Mouse (Mus musculus) forebrain, embryonic 12.5 days (tissue): Measurements from ENCODE around the gene Zrsr1. TPM values are rescaled to one million over a fixed set of nuclear protein-coding genes. Genes with fewer than 3 reads are reported as not detected.

Source experiments
- ATAC-seq: fragments of 200-750 bp; cut with Nextera tagmentation; 2 replicates; pipeline ENCODE4 v1.8.0; 2017; ENCODE audit warnings: moderate TSS enrichment; ENCODE audit not compliant: low FRiP score
- H3K27ac ChIP-seq: fragments of 300-500 bp; sonication (generic); 2 replicates; pipeline ENCODE4 v1.5.1; 2016; ENCODE audit warnings: mild to moderate bottlenecking
- H3K27me3 ChIP-seq: fragments of 300-500 bp; sonication (generic); 2 replicates; pipeline ENCODE4 v1.6.1; 2016; ENCODE audit warnings: mild to moderate bottlenecking
- H3K36me3 ChIP-seq: fragments of 300-500 bp; sonication (generic); replicated peaks from 2 replicates; pipeline ENCODE4 v1.6.1; 2016; ENCODE audit warnings: mild to moderate bottlenecking
- H3K4me1 ChIP-seq: fragments of 300-500 bp; sonication (generic); 2 replicates; pipeline ENCODE4 v1.6.1; 2016
- H3K4me2 ChIP-seq: fragments of 300-500 bp; sonication (generic); 2 replicates; pipeline ENCODE4 v1.6.1; 2016; ENCODE audit warnings: mild to moderate bottlenecking, moderate library complexity
- H3K4me3 ChIP-seq: fragments of 300-500 bp; sonication (generic); replicated peaks from 2 replicates; pipeline ENCODE4 v1.5.1; 2016; ENCODE audit warnings: mild to moderate bottlenecking
- H3K9ac ChIP-seq: fragments of 300-500 bp; sonication (generic); 2 replicates; pipeline ENCODE4 v1.6.1; 2016; ENCODE audit warnings: mild to moderate bottlenecking
- H3K9me3 ChIP-seq: fragments of 300-500 bp; sonication (generic); 2 replicates; pipeline ENCODE4 v1.6.1; 2016
- WGBS: fragments of 180-500 bp; shearing (Covaris S2); methylation state at CpG from one replicate; pipeline ENCODE4 v1.1.7; 2016; 5-methylcytosine and 5-hydroxymethylcytosine counted together
- polyA plus RNA-seq: library from polyadenylated mRNA; unstranded; fragments of >200 nt; fragmentation: Nextera tagmentation; extraction: Ambion mirVana; gene quantifications from 2 replicates; pipeline ENCODE4 v1.2.1, GENCODE M21; 2016

Gene Zrsr1
- polyA plus RNA-seq: 4.2 and 5.4 TPM in 2 replicates

DNA sequence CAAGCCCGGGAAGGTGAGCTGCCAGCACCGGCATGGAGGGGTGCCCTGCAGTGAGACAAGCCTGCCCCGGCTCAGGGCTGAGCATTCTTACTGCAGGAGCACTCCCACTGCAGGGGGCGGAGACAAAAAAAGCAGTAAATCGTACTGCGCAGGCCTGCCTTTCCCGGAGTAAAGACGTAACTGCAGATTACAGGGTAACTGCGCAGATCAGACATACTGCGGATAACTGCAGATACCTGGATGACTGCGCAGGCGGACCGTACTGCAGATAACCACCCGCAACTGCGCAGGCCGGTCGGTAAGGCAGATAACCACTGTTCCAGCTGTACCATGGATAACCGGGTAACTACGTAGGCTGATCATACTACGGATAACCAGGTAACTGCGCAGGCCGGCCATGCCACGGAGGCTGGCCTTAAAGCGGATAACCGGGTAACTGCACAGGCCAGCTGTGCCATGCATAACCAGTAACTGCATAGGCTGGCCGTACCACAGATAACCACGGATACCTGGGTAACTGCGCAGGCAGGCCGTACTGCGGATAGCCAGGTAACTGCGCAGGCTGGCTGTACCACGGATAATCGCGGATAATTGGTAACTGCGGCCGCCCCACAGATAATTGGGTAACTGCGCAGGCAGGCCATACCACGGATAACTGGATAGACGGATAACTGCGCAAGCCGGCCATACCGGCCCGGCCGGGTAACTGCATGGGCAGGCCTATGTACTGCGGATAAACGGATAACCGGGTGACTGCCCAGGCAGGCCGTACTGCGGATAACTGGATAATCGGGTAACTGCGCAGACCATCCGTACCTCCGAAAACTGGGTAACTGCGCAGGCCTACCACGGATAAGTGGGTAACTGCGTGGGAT lies at the start of gene Zrsr1:
Zrsr1 (plus strand) TSS at position 171 of the 875 bp plus-strand sequence.
- Histone ChIP-seq H3K9me3 (peaks cover 26% of the 10 kb centered on the region), H3K36me3 (peaks cover 27% of the 10 kb centered on the region), H3K4me1 (peaks cover 22% of the 10 kb centered on the region), H3K4me2 (peak within 1 kb of the TSS; percentile 65), H3K9ac (peak within 1 kb of the TSS; percentile 53), H3K4me3 (peak within 1 kb of the TSS; percentile 50), H3K27me3 (no peaks in the 10 kb centered on the region), H3K27ac (0 out of 2 replicates have a peak within 1 kb of the TSS, but pooled peaks have one; percentile 53)
- ATAC-seq: peak; percentile 79
- WGBS: 54% methylated on average over 56 of the region's 56 CpGs

DNA sequence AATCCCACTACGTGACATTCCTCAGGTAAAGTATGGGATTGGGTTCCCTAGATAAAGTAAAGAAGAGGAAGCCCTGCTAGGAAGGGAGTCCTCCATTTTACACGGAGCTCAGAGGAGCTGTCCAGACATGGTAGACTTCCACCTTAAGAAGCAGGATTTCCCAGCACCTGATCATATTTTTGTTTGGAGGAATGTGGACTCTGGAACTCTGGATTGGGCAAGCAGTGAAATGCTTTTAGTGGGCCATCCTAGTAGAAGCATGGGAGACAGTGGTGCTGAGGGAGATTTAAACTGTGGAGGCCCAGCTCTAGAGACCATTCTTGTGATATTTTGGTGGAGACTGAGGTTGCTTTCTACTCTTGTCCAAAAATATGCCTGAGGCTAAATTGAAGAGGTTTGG lies 49.3 kb upstream of the Zrsr1 start:
- H3K4me2 ChIP-seq: no peak overlapping the region
- H3K9me3 ChIP-seq: no peaks in the 10 kb centered on the region
- no peaks in the 10 kb centered on the region for H3K36me3 ChIP-seq
- no peaks in the 10 kb centered on the region for H3K4me1 ChIP-seq
- no peaks in the 10 kb centered on the region for H3K27me3 ChIP-seq
- ATAC-seq: no peak
- no peak overlapping the region for H3K9ac ChIP-seq
- H3K27ac ChIP-seq: no peak overlapping the region
- no peak overlapping the region for H3K4me3 ChIP-seq
- WGBS: 92% methylated on average over 2 of the region's 2 CpGs

DNA sequence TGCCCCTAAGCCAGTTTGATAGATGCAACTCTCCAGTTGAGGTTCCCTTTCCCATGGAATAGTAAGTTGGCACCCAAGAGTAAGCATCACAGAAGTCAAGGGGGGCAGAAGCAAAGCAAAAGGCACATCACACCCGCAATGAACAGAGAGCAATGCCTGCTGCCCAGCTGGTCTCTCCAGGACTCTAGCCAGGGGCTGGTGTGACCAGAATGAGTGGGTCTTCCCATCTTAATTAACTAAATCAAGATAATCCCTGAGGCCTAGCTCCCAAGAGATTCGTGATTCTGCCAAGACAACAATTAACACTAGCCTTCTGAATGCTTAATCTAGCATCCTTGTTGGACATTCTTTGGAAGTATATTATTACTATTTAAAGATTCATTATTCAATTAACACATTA lies 48.2 kb upstream of the Zrsr1 start:
- no peak for ATAC-seq
- no peak overlapping the region for H3K27ac ChIP-seq
- H3K4me1 ChIP-seq: no peaks in the 10 kb centered on the region
- H3K9ac ChIP-seq: no peak overlapping the region
- no peaks in the 10 kb centered on the region for H3K27me3 ChIP-seq
- no peaks in the 10 kb centered on the region for H3K36me3 ChIP-seq
- H3K4me2 ChIP-seq: no peak overlapping the region
- no peaks in the 10 kb centered on the region for H3K9me3 ChIP-seq
- H3K4me3 ChIP-seq: no peak overlapping the region
- WGBS: 76% methylated on average over 2 of the region's 2 CpGs

DNA sequence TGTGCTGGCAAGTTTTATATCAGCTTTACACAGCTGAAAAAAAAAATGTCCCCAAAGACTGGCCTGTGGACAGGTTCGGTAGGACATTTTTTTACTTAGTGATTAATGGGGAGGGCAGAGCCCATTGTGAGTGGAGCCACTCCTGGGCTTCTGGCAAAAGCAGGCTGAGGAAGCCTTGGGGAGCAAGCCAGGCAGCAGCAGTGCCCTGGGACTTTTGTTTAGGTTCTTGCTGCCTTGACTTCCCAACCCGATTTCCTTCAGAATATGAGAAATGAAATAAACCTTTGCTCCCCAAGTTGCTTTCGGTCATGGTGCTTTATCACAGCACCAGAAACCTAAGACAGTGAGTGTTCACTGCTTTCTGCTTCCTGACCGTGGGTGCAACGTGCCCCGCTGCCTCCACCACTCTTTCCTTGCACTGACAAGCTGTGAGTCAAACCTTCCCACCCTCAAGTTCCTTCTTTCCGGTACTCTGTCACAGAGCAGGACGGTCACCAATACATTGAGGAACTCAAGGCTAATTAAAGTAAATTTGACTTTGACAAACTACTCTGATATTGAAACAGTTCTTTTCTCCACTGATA lies 43.1 kb upstream of the Zrsr1 start:
- H3K4me3 ChIP-seq: no peak overlapping the region
- H3K9ac ChIP-seq: no peak overlapping the region
- no peaks in the 10 kb centered on the region for H3K4me1 ChIP-seq
- WGBS: 88% methylated on average over 8 of the region's 8 CpGs
- ATAC-seq: no peak
- H3K9me3 ChIP-seq: no peaks in the 10 kb centered on the region
- H3K27ac ChIP-seq: no peak overlapping the region
- no peaks in the 10 kb centered on the region for H3K36me3 ChIP-seq
- H3K27me3 ChIP-seq: no peaks in the 10 kb centered on the region
- H3K4me2 ChIP-seq: no peak overlapping the region

DNA sequence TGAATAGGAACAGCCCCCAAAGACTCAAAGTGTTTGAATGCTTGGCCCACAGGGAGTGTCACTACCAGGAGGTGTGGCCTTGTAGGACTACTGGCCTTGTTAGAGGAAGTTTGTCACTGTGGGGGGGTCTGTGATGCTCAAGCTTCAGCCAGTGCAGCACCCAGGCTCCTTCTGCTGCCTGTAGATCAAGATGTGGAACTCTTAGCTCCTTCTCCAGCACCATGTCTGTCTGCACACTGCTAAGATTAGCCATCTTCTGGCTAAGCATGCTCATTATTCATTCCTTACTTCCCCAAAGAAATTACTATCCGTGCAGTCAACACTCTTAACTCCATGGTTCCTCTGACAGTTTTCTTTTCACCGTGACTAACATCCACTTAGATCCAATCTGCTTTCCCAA lies 41.7 kb upstream of the Zrsr1 start:
- 79% methylated on average over 2 of the region's 2 CpGs for WGBS
- Histone ChIP-seq H3K9me3 (no peaks in the 10 kb centered on the region), H3K4me2 (no peak overlapping the region), H3K4me3 (no peak overlapping the region), H3K27ac (no peak overlapping the region), H3K9ac (no peak overlapping the region), H3K4me1 (no peaks in the 10 kb centered on the region), H3K36me3 (no peaks in the 10 kb centered on the region), H3K27me3 (no peaks in the 10 kb centered on the region)
- no peak for ATAC-seq

DNA sequence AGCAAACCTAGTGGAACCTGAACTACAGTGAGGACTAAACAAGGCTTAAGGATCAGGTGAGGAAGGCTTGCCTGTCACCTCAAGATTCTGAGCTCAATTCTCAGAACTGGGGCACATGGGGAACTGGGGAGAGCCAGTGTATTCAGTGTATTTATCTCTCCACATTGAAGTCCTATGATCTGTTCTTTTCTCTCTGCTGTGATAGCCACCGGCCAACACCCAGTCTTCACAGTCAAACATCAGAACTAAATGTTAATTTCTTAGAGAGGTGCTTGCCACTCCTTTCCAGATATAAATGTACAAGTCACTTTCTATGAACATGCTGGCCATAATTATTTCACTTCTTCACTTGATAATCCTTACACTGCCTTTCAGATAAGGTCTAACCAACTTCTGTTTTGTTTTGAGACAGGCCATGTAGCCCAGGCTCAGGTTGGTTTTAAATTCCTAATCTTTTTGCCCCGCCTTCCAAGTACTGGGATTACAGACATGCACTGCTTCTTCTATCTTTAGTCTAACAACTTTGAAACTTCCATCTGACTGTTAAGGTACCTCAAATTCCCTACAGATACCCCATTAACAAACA lies 40.4 kb upstream of the Zrsr1 start:
- WGBS: 96% methylated on average over 2 of the region's 2 CpGs
- no peak overlapping the region for H3K4me3 ChIP-seq
- H3K9ac ChIP-seq: no peak overlapping the region
- H3K4me1 ChIP-seq: peaks cover 4% of the 10 kb centered on the region
- no peak overlapping the region for H3K27ac ChIP-seq
- H3K4me2 ChIP-seq: no peak overlapping the region
- no peaks in the 10 kb centered on the region for H3K27me3 ChIP-seq
- H3K9me3 ChIP-seq: no peaks in the 10 kb centered on the region
- no peaks in the 10 kb centered on the region for H3K36me3 ChIP-seq
- no peak for ATAC-seq

DNA sequence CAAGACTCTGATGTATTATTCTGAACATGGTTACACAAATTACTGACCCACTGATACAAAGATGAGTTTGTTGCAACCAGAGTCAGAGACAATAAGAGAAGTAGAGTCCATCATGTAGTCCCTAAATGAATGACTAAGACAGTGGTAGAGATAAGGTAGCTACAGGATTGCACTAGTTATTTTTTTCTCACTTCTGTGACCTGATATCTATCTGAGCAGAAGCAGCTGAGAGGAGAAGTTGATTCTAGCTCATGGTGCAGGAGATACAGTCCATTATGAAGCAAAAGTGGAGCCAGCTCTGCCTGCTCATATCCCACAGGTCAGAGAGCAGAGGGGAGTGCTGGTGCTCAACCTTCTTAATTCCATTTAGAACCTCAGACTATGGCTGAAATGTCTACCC lies 39.6 kb upstream of the Zrsr1 start:
- no peaks in the 10 kb centered on the region for H3K36me3 ChIP-seq
- H3K9me3 ChIP-seq: no peaks in the 10 kb centered on the region
- H3K9ac ChIP-seq: no peak overlapping the region
- H3K4me3 ChIP-seq: no peak overlapping the region
- H3K4me2 ChIP-seq: no peak overlapping the region
- no peaks in the 10 kb centered on the region for H3K27me3 ChIP-seq
- H3K27ac ChIP-seq: no peak overlapping the region
- ATAC-seq: no peak
- peaks cover 6% of the 10 kb centered on the region for H3K4me1 ChIP-seq

DNA sequence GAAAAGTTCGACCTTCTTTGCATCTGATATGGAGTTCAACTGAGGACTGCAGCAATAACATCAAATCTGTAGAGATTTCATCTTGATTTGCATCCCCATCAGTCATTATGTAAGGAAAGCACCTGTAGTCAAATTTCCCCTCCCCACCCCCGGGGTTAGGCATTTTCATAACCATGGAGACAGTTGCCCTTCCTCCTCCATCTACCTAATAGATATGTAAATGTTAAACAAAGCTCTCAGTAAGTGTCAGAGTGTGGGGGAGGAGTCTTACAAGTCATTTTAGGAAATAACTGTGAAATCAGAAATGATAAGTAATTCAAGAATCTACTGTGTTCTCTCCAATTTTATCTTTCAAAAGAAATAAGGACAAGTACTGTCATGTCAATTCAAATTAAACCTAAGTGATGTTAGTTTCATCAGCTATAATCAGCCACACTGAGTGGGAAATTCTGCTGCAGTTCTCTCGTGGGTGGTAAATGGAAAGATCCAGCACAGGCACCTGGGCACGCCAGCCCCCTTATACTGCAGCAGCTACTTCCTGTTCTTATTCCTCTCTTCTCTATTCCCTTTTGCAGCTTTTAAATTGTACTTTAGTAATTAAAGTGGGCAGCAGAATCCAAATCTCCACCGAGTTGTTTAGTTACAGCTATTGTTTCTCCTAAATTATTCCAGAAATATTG lies 35.2 kb upstream of the Zrsr1 start:
- no peak overlapping the region for H3K27ac ChIP-seq
- ATAC-seq: no peak
- peaks cover 6% of the 10 kb centered on the region for H3K4me1 ChIP-seq
- H3K4me2 ChIP-seq: no peak overlapping the region
- WGBS: 64% methylated on average over 5 of the region's 5 CpGs
- H3K9ac ChIP-seq: no peak overlapping the region
- no peaks in the 10 kb centered on the region for H3K9me3 ChIP-seq
- H3K4me3 ChIP-seq: no peak overlapping the region
- no peaks in the 10 kb centered on the region for H3K36me3 ChIP-seq
- no peaks in the 10 kb centered on the region for H3K27me3 ChIP-seq

DNA sequence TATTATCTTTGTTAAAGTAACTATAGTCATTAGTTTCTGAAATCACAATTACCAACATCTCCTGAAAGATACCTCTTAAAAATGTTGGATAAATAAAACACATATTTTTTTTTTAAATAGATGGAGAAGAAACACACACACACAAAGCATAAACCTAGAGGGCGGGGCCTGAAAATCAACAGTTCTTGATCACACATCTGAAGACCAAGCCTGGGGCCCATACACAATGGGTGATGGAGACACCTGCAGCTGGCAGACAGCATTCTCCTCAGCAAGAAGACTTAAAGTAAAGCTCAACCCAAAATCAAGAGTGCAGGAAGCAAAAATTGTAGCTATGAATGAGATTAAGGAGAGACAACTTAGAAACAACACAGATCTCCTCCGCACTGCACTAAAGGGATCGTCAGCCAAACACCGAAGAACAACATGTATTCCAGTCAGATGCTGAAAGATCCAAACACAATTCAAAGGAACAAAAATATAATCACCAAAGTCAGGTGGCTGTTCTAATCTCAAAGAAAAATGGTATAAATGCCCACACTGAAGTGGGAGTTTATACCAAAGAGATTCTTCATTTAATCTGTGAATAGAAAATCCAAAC lies 34.0 kb upstream of the Zrsr1 start:
- Histone ChIP-seq H3K9me3 (no peaks in the 10 kb centered on the region), H3K4me2 (no peak overlapping the region), H3K4me3 (no peak overlapping the region), H3K4me1 (peaks cover 6% of the 10 kb centered on the region), H3K36me3 (no peaks in the 10 kb centered on the region), H3K9ac (no peak overlapping the region), H3K27ac (no peak overlapping the region), H3K27me3 (no peaks in the 10 kb centered on the region)
- WGBS: 97% methylated on average over 4 of the region's 4 CpGs
- no peak for ATAC-seq

DNA sequence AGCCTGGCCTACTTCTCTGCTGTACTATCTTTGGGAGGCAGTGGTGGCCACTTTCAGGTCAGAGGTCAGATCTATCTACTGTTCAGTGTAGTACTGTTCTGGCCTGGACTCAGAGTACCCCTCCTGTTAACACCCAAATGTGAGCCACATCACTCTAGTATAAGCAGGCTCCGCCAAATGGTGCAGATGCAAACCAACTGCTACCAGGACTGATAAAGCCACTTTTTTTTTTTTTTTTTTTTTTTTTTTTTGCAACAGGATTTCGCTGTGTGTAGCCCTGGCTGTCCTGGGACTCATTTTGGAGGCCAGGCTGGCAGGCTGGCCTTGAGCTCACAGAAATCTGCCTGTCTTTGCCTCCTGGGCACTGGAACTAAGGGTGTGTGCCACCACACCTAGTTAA lies 32.8 kb upstream of the Zrsr1 start:
- no peaks in the 10 kb centered on the region for H3K27me3 ChIP-seq
- no peak overlapping the region for H3K4me3 ChIP-seq
- peak; percentile 20; the same call in 1 of the 2 replicates for ATAC-seq
- no peak overlapping the region for H3K9ac ChIP-seq
- H3K4me1 ChIP-seq: peaks cover 6% of the 10 kb centered on the region
- 73% methylated on average over 2 of the region's 2 CpGs for WGBS
- no peak overlapping the region for H3K27ac ChIP-seq
- no peaks in the 10 kb centered on the region for H3K9me3 ChIP-seq
- H3K36me3 ChIP-seq: no peaks in the 10 kb centered on the region
- no peak overlapping the region for H3K4me2 ChIP-seq

DNA sequence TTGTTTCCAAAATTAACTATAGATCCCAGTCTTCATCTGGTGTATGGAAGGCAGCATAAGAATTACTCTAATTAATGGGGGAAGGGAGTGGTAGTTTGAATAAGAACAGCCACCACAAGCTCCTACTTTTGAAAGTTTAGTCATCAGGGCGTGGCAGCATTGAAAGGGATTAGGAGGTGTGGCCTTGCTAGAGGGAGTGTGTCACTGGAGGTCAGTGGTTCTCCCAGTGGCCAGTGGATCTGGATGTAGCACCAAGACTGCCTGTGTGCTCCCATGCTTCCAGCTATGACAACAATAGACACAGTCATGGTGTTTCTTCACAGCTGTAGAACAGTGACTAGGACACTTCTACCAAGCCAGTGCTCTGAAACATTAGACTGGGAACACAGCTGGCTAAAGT lies 22.7 kb upstream of the Zrsr1 start:
- ATAC-seq: no peak
- 76% methylated on average over 1 of the region's 1 CpGs for whole genome bisulfite sequencing
- no peak overlapping the region for H3K9ac ChIP-seq
- H3K27ac ChIP-seq: no peak overlapping the region
- H3K9me3 ChIP-seq: no peaks in the 10 kb centered on the region
- H3K4me3 ChIP-seq: no peak overlapping the region
- no peaks in the 10 kb centered on the region for H3K36me3 ChIP-seq
- no peaks in the 10 kb centered on the region for H3K27me3 ChIP-seq
- no peaks in the 10 kb centered on the region for H3K4me1 ChIP-seq
- H3K4me2 ChIP-seq: no peak overlapping the region

DNA sequence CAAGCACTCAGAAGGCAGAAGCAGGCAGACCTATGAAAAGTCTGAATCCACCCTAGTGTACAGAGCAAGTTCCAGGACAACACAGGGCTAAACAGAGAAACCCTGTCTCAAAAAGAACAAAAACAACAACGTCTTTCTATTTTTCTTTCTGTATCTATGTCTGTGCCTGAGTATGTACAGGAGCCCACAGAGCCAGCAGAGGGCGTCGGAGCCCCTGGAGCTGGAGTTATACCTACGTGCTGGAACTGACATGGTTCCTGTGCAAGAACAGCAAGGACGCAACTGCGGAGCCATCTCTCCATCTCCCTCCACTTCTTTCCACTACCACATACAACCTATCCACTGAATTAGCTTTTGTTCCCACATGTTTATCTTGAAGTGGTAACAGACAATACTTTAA lies 21.7 kb upstream of the Zrsr1 start:
- H3K27me3 ChIP-seq: no peaks in the 10 kb centered on the region
- H3K36me3 ChIP-seq: no peaks in the 10 kb centered on the region
- H3K9ac ChIP-seq: no peak overlapping the region
- no peaks in the 10 kb centered on the region for H3K9me3 ChIP-seq
- no peak overlapping the region for H3K27ac ChIP-seq
- no peak for ATAC-seq
- no peak overlapping the region for H3K4me2 ChIP-seq
- 90% methylated on average over 6 of the region's 6 CpGs for WGBS
- H3K4me1 ChIP-seq: no peaks in the 10 kb centered on the region
- no peak overlapping the region for H3K4me3 ChIP-seq
